Mouse (Mus musculus) heart, postnatal 0 days (tissue): ENCODE measurements around the gene Agbl4. TPM values are rescaled to one million over a fixed set of nuclear protein-coding genes. Genes with fewer than 3 reads are reported as not detected.

Source experiments
- ATAC-seq: fragments of 200-750 bp; cut with Nextera tagmentation; 2 replicates; pipeline ENCODE4 v1.8.0; 2017; ENCODE audit warnings: low read depth, moderate number of reproducible peaks, moderate library complexity; ENCODE audit not compliant: insufficient read depth
- DNase-seq: peaks from one replicate; pipeline ENCODE4 v3.0.0-alpha.2; 2016; ENCODE audit warnings: low spot score
- H3K27ac ChIP-seq: fragments of 300-500 bp; sonication (generic); 2 replicates; pipeline ENCODE4 v1.5.1; 2014; ENCODE audit warnings: low read depth, mild to moderate bottlenecking
- H3K27me3 ChIP-seq: fragments of 300-500 bp; sonication (generic); 2 replicates; pipeline ENCODE4 v1.6.1; 2014; ENCODE audit warnings: low read length, mixed read lengths; ENCODE audit not compliant: control insufficient read depth, insufficient read depth
- H3K36me3 ChIP-seq: fragments of 300-500 bp; sonication (generic); replicated peaks from 2 replicates; pipeline ENCODE4 v1.6.1; 2014; ENCODE audit warnings: low read length, mixed read lengths; ENCODE audit not compliant: control insufficient read depth, insufficient read depth
- H3K4me1 ChIP-seq: fragments of 300-500 bp; sonication (generic); 2 replicates; pipeline ENCODE4 v1.6.1; 2014; ENCODE audit warnings: antibody characterized with exemption; ENCODE audit not compliant: control insufficient read depth, insufficient read depth
- H3K4me2 ChIP-seq: fragments of 300-500 bp; sonication (generic); 2 replicates; pipeline ENCODE4 v1.6.1; 2014; ENCODE audit warnings: low read depth, mild to moderate bottlenecking, low read length, moderate library complexity
- H3K4me3 ChIP-seq: fragments of 300-500 bp; sonication (generic); 2 replicates; pipeline ENCODE4 v1.5.1; 2014; ENCODE audit warnings: low read depth, low read length
- H3K9ac ChIP-seq: fragments of 300-500 bp; sonication (generic); replicated peaks from 2 replicates; pipeline ENCODE4 v1.6.1; 2014; ENCODE audit warnings: low read depth, low read length, mixed read lengths
- H3K9me3 ChIP-seq: fragments of 300-500 bp; sonication (generic); replicated peaks from 2 replicates; pipeline ENCODE4 v1.6.1; 2016; ENCODE audit warnings: low read length; ENCODE audit not compliant: control insufficient read depth
- CTCF ChIP-seq: IDR thresholded peaks from 2 replicates; pipeline ENCODE4 v1.5.1; 2016; ENCODE audit warnings: antibody characterized with exemption, control low read depth, low read depth
- EP300 ChIP-seq: IDR thresholded peaks from 2 replicates; pipeline ENCODE4 v1.6.1; 2016; ENCODE audit warnings: antibody characterized with exemption, low read depth
- WGBS: fragments of 180-500 bp; shearing (Covaris S2); extraction: QIAGEN DNeasy Blood & Tissue Kit; methylation state at CpG from one replicate; pipeline ENCODE4 v1.1.7; 2014; 5-methylcytosine and 5-hydroxymethylcytosine counted together
- polyA plus RNA-seq: library from polyadenylated mRNA; unstranded; fragments of >200 nt; fragmentation: Nextera tagmentation; extraction: Ambion mirVana; gene quantifications from 2 replicates; pipeline ENCODE4 v1.2.1, GENCODE M21; 2015
- total RNA-seq: library from RNA; depleted of rRNA; stranded (reverse); fragments of >200 nt; gene quantifications from 2 replicates; pipeline ENCODE4 v1.2.3, GENCODE M21; 2014; ENCODE audit warnings: low replicate concordance

Agbl4 gene
- total and polyA plus RNA-seq, 2 experiments from 2014 or later = 0.55 TPM; not detected in 1

- Histone ChIP-seq H3K4me2 (no peak overlapping the region), H3K27me3 (no peaks in the 10 kb centered on the region), H3K4me3 (no peak overlapping the region), H3K9ac (no peak overlapping the region), H3K27ac (no peak overlapping the region), H3K36me3 (no peaks in the 10 kb centered on the region), H3K4me1 (no peaks in the 10 kb centered on the region), H3K9me3 (no peaks in the 10 kb centered on the region)
- no peak for TF ChIP-seq CTCF
- TF ChIP-seq EP300 = no peak
- DNase-seq (no peak), ATAC-seq (no peak)
- 62% methylated on average over 1 of the region's 1 CpGs for WGBS
These were observed 1104.0 kb downstream of the Agbl4 start for GRCm38 (mm10) chr4:111501441-111501840.

GRCm38 (mm10) chr4:111502965-111503727 lies 1105.7 kb downstream of the Agbl4 start:
- no peaks in the 10 kb centered on the region for H3K36me3 ChIP-seq
- H3K9ac ChIP-seq = no peak overlapping the region
- H3K4me3 ChIP-seq = no peak overlapping the region
- no peak for DNase-seq
- ATAC-seq = no peak; the same call in 1 of the 2 replicates
- no peak overlapping the region for H3K4me2 ChIP-seq
- H3K27ac ChIP-seq = no peak overlapping the region
- H3K27me3 ChIP-seq = no peaks in the 10 kb centered on the region
- H3K4me1 ChIP-seq = no peaks in the 10 kb centered on the region
- TF ChIP-seq CTCF (no peak), EP300 (no peak)
- 38% methylated on average over 5 of the region's 5 CpGs for WGBS
- H3K9me3 ChIP-seq = no peaks in the 10 kb centered on the region

- TF ChIP-seq CTCF = no peak
- TF ChIP-seq EP300 = no peak
- WGBS = 82% methylated on average over 2 of the region's 2 CpGs
These were observed 1107.5 kb downstream of the Agbl4 start for GRCm38 (mm10) chr4:111504952-111505351.

GRCm38 (mm10) chr4:111510129-111510528 lies 1112.7 kb downstream of the Agbl4 start:
- TF ChIP-seq EP300 = no peak
- TF ChIP-seq CTCF = peak; percentile 19; the same call in 1 of the 2 replicates
- H3K36me3 ChIP-seq = no peaks in the 10 kb centered on the region
- 0 out of 2 replicates have a peak, but pooled peaks cover 3% of the 10 kb centered on the region for H3K4me1 ChIP-seq
- H3K27me3 ChIP-seq = no peaks in the 10 kb centered on the region
- no peaks in the 10 kb centered on the region for H3K9me3 ChIP-seq
- H3K4me2 ChIP-seq = no peak overlapping the region
- no peak overlapping the region for H3K27ac ChIP-seq
- WGBS = 8% methylated on average over 2 of the region's 2 CpGs
- H3K9ac ChIP-seq = no peak overlapping the region
- H3K4me3 ChIP-seq = no peak overlapping the region
- DNase-seq (no peak), ATAC-seq (no peak)

More at GRCm38 (mm10) chr4:111504952-111505351, 1107.5 kb downstream of the Agbl4 start:
- H3K36me3 ChIP-seq = no peaks in the 10 kb centered on the region
- no peak for ATAC-seq
- H3K9me3 ChIP-seq = no peaks in the 10 kb centered on the region
- H3K4me1 ChIP-seq = no peaks in the 10 kb centered on the region
- no peak overlapping the region for H3K9ac ChIP-seq
- H3K4me2 ChIP-seq = no peak overlapping the region
- H3K27ac ChIP-seq = no peak overlapping the region
- no peak overlapping the region for H3K4me3 ChIP-seq
- no peak for DNase-seq
- H3K27me3 ChIP-seq = no peaks in the 10 kb centered on the region

GRCm38 (mm10) chr4:111513921-111514320 lies 1116.5 kb downstream of the Agbl4 start:
- H3K27me3 ChIP-seq = no peaks in the 10 kb centered on the region
- H3K9ac ChIP-seq = no peak overlapping the region
- no peak for DNase-seq
- H3K4me1 ChIP-seq = 0 out of 2 replicates have a peak, but pooled peaks cover 3% of the 10 kb centered on the region
- no peak for ATAC-seq
- H3K4me2 ChIP-seq = no peak overlapping the region
- no peaks in the 10 kb centered on the region for H3K36me3 ChIP-seq
- H3K9me3 ChIP-seq = no peaks in the 10 kb centered on the region
- no peak overlapping the region for H3K27ac ChIP-seq
- 21% methylated on average over 3 of the region's 3 CpGs for WGBS
- no peak overlapping the region for H3K4me3 ChIP-seq
- no peak for TF ChIP-seq EP300
- TF ChIP-seq CTCF = no peak

GRCm38 (mm10) chr4:111516136-111516535 lies 1118.7 kb downstream of the Agbl4 start:
- H3K9ac ChIP-seq = no peak overlapping the region
- no peak overlapping the region for H3K27ac ChIP-seq
- no peak overlapping the region for H3K4me3 ChIP-seq
- no peak for ATAC-seq
- no peaks in the 10 kb centered on the region for H3K36me3 ChIP-seq
- DNase-seq = no peak
- 0 out of 2 replicates have a peak, but pooled peaks cover 3% of the 10 kb centered on the region for H3K4me1 ChIP-seq
- H3K4me2 ChIP-seq = no peak overlapping the region
- WGBS = 88% methylated on average over 2 of the region's 2 CpGs
- no peaks in the 10 kb centered on the region for H3K9me3 ChIP-seq
- no peaks in the 10 kb centered on the region for H3K27me3 ChIP-seq
- no peak for TF ChIP-seq EP300
- TF ChIP-seq CTCF = no peak
